Mouse (Mus musculus) natural killer cell, adult 2 months (primary cell): ENCODE data around the gene Ccl12.

Experiments
- DNase-seq, 2 experiments: peaks; one replicate each; pipeline ENCODE4 v3.0.0; 2022; ENCODE audit warnings: low spot score in 2 of 2

The Ccl12 gene

DNA sequence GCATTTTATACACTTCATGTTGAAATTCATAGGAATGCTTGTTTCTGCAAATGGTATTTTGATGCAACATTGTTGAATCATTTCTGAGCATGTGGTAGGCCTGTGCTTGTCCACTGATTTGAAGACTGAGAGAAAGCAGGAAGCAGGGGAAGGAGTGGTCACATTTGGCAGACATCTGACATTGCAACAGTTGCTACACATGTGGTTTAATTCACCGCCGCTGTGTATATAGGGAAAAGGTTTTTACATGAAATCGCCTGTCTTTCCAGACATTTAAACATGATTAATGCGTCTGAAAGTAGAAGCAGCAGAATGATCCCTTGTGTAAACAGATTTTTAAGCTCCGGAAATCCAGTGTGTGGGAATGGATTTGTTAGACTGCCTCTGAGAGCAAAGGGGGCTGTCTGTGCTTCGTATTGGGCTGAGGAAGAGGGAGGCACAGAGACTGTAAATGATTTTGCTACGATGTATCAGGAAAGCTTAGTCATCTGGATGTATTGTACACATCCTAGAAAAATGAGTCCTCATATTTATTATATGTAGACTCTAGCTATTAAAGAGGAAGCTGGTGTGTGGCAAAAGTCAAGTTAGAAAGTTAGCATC, 37.9 kb downstream of the Ccl12 start:
- no peak for DNase-seq
